Mouse (Mus musculus) frontal cortex, postnatal 25 days (tissue): ENCODE data around the gene Sacm1l.

Source experiments
- DNase-seq, 2 experiments: peaks; one replicate each; pipeline ENCODE4 v3.0.0; 2022; ENCODE audit warnings: low spot score in 2 of 2

Gene Sacm1l

DNA sequence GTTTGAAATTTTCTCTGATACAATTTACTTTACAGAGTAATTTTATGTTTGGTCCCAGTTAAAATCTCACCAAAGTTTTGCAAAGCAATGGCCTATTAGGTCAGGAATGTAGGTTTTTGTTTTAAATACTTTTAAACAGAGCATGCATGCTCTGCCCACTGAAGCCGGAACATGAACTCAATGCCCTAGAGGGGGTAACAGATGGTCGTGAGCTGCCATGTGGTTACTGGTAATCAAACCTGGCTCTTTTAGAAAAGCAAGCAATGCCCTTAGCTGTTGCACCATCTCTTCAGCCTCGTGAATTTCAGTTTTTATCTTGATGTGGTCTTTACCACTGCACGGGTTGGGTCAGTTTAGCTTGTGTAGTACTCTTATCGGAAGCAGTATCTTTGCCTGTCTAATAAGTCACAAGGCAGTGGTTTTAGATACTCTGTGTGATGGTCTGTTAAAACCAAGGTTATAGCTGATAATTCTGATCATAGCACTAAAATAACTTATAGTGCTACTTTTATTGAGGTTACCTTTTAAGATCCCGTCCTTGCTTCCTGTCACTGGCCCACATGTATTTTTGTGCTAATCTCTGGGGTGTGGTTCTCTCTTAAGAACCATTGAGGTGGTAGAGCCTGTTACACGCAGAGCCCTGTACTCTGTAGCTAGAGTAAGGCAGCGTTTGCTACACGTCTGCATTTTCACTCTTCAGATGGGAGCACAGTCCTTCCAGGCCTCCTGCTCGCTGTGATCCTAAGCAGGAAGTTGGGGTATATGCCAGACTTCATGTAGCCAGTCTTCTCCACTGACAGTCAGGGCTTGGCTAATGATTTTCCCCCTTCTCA lies 48.0 kb downstream of the Sacm1l start:
- DNase-seq = no peak

DNA sequence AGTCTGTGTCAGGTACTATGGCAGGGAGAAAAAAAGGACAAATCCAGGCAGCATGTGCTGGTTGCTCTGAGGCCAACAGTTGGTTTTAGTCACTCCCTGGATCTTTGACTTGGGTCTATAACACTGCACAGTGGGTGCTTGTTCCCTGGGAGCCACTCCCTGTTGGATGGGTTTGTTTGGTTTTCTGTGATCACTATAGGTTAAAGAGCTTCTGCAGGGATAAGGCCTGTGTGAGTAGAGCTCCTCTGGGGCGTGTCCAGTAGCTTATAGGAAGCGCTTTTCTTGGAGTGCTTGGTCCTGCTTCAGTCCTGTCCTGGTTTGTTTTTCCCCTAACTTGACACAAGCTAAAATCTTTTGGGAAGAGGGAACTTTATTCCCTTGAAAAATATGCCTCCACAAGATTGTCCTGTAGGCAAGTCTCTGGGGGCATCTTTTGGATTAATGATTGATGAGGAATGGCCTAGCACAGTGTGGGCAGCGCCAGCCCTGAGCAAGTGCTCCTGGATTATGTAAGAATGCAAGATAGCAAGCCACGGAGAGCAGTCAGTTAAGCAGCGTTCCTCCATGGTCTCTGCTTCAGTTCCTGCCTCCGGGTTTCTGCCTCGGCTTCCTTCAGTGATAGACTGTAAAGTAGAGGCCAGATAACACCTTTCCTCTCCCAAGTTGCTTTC lies 59.8 kb downstream of the Sacm1l start:
- DNase-seq = no peak

DNA sequence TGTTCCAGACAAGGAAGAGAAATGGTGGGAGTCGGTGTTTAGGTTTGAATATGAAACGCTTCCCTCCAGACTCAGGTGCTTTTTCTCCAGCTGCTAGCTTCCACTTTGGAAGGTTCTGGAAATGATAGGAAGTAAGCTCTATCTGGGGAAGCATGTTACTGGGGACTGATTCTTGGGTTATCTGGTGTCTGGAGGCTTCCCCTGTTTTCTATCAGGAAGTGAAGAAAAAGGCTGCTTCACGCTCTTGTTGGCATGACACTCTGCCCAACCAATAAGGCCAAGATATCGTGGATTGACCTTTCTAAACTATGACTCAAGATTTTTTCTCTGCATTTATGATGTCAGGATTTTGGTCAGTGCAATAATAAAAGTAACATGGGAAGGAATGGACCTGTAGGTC lies 65.6 kb downstream of the Sacm1l start:
- DNase-seq = no peak

DNA sequence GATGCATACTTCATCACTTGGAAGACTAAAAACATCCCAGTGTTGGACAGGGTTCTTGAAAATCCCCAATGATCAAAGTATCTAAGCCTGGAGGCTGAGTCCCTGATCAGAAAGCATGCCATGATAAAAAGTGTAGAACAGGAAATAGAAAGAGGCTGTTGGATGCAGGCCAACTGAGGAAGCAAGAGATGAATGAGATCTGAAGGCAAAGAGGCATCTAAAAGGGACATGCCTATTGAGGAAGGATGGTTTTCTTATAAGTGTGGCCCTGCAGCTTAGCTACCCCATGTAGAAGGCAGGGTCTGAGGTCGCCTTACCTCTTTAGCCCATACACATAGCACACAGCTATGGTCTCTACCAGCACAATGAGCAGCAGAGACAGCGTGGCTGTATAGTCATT lies 67.4 kb downstream of the Sacm1l start:
- no peak for DNase-seq

DNA sequence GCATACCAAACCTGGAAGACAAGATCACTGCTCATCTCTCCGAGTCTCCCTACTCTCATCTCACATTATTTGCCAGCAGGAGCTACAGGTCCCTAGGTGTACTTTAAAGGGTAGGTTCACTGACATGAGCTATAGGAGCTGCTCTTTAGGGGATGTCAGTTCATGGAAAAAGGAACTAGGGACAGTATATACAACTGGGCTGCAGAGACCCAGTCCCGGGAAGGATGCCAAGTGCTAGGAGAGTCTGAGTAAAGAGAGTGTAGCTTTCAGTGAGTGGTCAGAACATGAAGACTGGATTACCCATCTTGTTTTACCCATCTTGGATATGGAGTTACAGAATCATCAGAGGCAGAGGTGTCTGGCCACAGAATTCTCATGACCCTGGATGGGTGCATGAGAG lies 67.8 kb downstream of the Sacm1l start:
- DNase-seq = no peak

DNA sequence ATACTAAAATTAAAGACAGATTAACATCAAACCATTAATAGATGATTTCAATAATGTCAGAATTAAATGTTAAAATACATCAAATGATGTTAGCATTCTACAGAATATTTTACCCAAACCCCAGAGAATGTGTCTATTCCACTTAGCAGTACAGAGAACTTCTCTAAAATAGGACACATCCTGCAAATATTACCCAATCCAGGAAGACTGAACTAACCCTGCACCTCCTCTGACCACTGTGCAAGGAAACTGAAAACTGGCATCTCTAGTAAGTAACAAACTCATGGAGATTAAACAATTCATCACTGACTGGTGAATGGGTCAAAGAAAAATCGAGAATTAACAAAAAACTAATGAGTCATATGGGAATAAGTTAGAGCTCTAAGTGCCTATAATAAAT lies 72.0 kb downstream of the Sacm1l start:
- DNase-seq = no peak

DNA sequence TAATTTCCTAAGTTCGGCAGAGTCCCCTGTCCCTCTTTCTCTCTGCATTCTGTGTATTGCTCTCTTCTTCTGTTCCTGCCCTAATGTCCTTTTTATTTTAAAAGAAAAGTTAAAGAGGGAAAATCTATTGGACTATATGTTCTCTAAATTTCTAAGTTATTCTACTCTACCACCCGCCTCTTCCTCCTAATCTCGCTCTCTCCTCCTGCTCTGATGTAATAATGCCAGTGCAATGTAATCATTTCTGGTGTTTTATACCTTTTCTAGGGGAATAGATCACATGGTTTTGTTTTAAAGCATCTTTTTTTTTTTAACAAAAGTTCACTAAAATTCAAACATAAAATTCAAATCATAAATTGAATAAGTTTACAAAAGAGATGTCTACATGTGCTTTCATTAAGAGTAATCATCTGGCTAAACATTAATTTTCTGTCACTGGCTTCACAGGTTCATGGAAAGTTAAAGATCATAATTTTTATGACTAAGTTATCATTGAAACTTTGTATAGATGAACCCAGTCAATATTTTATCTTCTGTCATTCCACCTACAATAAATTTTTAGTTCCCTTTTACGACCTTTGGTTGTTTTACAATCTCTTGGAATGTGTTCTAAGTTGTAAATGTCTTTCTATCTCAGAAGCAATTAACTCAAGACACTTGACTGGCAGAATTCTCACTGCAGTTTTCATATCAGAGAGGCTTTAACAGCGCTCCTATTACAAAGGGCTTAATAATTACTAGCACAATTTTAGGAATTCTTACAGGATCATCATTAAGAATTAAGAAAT lies 90.9 kb downstream of the Sacm1l start:
- DNase-seq = no peak

DNA sequence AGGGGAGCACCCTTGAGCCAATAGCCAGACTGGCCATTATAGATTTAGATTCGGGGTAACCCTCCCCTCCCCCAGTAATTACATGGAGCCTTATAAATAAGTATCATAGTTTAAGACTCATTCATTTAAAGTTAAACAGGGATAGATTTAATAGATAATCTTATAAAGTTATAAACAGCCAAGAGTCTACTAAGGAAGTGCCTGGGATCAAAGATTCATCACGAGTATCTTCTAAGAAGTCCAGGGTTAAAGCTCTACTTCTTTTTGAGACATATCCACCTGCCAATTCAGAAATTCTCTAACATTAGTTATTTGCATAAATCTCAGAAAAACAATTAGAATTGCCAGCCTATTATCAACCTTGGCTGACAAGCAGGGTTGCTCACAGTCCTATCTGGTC lies 95.2 kb downstream of the Sacm1l start:
- no peak for DNase-seq

DNA sequence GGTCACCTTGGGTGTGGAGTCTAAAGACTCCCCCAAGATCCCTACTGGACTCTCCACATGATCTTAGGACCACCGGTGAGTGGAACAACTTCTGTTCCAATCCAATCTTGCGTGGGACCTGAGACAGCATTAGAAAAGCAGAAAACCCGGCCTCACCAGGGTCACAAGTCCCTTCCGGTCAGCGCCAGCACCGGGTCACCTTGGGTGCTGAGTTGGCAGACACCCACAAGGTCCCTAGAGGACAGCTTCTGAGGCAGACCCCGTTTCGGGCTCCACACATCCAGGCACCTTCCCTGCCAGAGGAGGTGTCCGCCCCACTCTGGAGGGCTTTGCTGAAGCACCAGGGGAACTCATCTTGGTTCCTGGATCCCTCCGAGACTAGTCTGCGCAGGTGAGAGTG lies 96.3 kb downstream of the Sacm1l start:
- DNase-seq = no peak

DNA sequence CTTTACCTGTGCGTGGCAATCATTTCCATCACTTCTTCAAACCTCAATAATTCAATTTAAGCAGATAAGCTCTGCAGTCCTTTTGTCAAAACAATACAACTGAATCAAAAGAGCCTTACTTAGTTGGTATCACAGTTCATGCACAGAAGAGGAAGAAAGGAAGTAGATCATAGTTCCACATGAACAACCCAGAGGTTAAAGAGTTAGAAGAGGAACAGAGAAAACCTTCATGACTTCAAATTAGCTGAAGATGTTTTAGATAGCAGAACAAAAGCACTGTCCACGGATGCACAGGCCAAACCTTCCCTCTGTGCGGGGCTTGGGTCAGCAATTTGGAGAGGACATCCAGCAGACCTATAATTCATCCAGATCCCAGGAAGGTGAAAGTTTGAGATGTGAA lies 102.1 kb downstream of the Sacm1l start:
- no peak for DNase-seq

DNA sequence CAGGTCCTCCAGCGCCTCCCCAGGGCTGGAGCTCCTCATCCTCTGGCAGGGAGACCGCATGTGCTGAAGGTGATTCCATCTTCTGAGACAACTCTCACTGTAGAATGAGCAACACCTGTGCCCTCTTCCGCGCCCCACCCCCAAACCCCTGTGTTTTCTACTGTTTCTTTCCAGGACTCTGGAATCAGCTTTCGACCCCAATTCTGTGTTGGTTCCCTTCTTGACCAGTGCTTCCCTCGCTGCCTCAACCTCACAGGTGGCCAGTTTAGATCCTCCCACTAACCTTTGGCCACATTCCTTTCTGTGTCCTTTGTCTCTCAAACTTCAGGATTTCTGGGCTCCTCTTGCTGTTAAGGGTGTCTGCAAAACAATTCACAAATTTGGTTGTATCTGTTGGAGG lies 102.7 kb downstream of the Sacm1l start, which contains the start of gene Slc6a20b:
Slc6a20b (minus strand) TSS at position 285 of the 400 bp plus-strand sequence.
- no peak for DNase-seq

DNA sequence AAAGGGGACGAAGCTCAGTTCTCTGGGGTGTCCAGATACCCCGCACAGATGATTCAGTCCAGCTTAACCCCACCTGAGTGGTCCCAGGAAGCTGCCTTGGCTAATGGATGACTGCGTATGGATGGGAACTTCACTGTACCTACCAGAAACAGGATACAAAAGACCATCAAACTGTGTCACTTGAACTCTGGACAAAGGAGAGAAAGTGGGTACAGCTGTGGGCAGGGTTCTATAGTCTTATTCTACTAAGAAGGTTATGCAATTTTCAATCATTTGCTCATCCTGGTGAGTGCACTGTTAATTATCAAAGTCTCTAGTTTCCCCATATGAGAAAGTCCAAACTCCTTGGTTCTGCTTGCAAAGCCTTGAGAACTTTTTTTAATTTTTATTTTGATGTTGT lies 103.4 kb downstream of the Sacm1l start:
- no peak for DNase-seq

DNA sequence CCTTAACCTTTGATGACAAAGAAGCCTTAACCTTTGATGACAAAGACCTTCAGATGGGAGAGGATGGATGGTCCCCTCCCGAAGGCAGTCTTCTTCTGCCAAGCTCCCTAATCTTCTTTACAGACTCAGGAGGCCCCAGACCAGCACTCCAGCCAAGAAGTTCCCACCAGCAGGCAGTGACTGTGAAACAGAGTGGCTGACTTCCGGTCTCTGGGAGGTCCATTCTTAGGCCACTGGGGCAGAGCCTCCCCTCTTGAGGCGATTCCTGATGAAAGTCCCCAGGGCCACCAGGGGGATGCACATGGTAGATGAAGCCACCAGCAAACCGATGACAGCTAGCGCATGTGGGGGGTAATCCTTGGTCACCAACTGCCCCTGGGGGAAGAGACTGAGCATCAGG lies 107.2 kb downstream of the Sacm1l start:
- DNase-seq = no peak

DNA sequence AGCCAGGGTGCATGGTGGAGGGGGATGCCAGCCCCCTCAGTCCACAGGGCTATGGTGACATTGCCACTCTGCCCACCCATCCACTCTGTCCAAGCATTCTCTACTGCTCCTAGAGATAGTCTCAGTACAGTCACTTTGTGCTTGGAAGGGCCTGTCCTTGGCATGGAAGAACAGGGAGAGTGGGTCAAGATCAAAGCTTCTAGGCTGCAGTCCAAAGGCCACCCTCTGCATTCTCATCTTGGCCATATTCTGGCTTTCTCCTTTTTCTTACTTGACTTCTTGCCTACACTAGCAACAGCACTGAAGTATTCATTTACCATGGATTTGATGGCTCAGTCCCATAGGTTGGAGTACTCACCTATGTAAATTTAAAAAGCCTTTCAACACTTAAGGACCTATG lies 108.7 kb downstream of the Sacm1l start:
- DNase-seq = no peak

DNA sequence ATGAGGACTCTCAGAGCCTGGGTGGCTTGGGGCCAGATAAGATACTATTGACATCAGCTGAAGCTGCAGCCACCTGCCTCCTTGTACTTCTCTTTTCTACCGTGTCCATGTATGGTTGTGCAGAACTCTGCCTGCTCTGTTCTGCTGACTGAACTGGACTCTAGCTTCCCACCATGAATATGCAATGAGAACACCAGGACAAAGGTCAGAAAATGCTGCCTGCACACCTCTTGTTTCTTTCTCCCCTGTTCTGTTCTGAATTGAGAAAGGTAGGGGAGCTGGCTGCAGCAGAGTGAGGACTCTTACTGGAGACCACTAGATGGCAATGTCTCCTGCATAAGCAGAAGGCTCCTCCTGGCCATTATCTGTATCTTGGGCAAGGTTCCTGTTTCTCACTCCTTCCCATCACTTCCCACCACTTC lies 109.1 kb downstream of the Sacm1l start:
- peak in 1 of 2 experiments; percentile 8 for DNase-seq

DNA sequence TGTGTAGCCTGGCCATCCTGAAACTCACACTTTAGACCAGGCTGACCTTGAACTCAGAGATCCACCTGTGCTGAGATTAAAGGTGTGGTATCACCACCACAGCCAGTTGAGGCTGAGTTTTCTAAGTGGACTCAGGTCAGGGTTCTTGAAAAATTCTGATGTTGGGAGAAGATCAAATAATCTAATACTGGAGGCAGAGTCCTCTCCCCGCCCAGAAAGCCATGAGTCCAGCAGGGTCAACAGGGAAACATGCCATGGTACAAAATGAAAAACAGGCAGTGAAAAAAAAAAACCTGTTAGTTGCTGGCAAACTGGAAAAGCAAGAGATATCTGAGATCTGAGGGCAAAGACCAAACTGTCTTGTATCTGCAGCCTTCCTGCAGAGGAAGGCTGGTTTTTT lies 110.5 kb downstream of the Sacm1l start:
- no peak for DNase-seq
